Mouse (Mus musculus) stomach, embryonic 14.5 days (tissue): ENCODE measurements around the gene Prox1. TPM values are rescaled to one million over a fixed set of nuclear protein-coding genes. Genes with fewer than 3 reads are reported as not detected.

Source experiments
- ATAC-seq: fragments of 200-750 bp; cut with Nextera tagmentation; 2 replicates; pipeline ENCODE4 v1.8.0; 2017; ENCODE audit warnings: low read depth, moderate TSS enrichment; ENCODE audit not compliant: insufficient number of reproducible peaks, insufficient read depth, low FRiP score
- H3K27ac ChIP-seq: fragments of 300-500 bp; sonication (generic); 2 replicates; pipeline ENCODE4 v1.5.1; 2014; ENCODE audit warnings: mild to moderate bottlenecking, low read length, moderate library complexity, mixed read lengths
- H3K27me3 ChIP-seq: fragments of 300-500 bp; sonication (generic); 2 replicates; pipeline ENCODE4 v1.6.1; 2014; ENCODE audit warnings: low read length, control low read depth, mixed read lengths; ENCODE audit not compliant: control insufficient read depth, insufficient read depth
- H3K36me3 ChIP-seq: fragments of 300-500 bp; sonication (generic); 2 replicates; pipeline ENCODE4 v1.6.1; 2014; ENCODE audit warnings: mild to moderate bottlenecking, control low read depth, low read length, moderate library complexity, mixed read lengths; ENCODE audit not compliant: control insufficient read depth, insufficient read depth
- H3K4me1 ChIP-seq: fragments of 300-500 bp; sonication (generic); 2 replicates; pipeline ENCODE4 v1.6.1; 2014; ENCODE audit warnings: low read length, control low read depth, mixed read lengths; ENCODE audit not compliant: control insufficient read depth, insufficient read depth
- H3K4me2 ChIP-seq: fragments of 300-500 bp; sonication (generic); replicated peaks from 2 replicates; pipeline ENCODE4 v1.6.1; 2014; ENCODE audit warnings: low read depth, low read length, control low read depth
- H3K4me3 ChIP-seq: fragments of 300-500 bp; sonication (generic); 2 replicates; pipeline ENCODE4 v1.5.1; 2014; ENCODE audit warnings: low read depth, low read length, control low read depth
- H3K9ac ChIP-seq: fragments of 300-500 bp; sonication (generic); replicated peaks from 2 replicates; pipeline ENCODE4 v1.6.1; 2014; ENCODE audit warnings: low read depth, mild to moderate bottlenecking, control low read depth, low read length, moderate library complexity, mixed read lengths
- H3K9me3 ChIP-seq: fragments of 300-500 bp; sonication (generic); 2 replicates; pipeline ENCODE4 v1.6.1; 2016; ENCODE audit warnings: low read depth, low read length, control low read depth; ENCODE audit not compliant: control insufficient read depth
- WGBS: fragments of 180-500 bp; shearing (Covaris S2); extraction: QIAGEN DNeasy Blood & Tissue Kit; methylation state at CpG from one replicate; pipeline ENCODE4 v1.1.7; 2014; 5-methylcytosine and 5-hydroxymethylcytosine counted together
- polyA plus RNA-seq: library from polyadenylated mRNA; unstranded; fragments of >200 nt; fragmentation: Nextera tagmentation; extraction: Ambion mirVana; gene quantifications from 2 replicates; pipeline ENCODE4 v1.2.1, GENCODE M21; 2014

The Prox1 gene
- polyA plus RNA-seq, 1 experiment from 2014 or later = 1.3 TPM

GRCm38 (mm10) chr1:190200996-190201395, 30.5 kb upstream of the Prox1 start:
- no peak overlapping the region for H3K27ac ChIP-seq
- no peak overlapping the region for H3K4me3 ChIP-seq
- H3K36me3 ChIP-seq = no peaks in the 10 kb centered on the region
- no peak for ATAC-seq
- H3K4me1 ChIP-seq = no peaks in the 10 kb centered on the region
- no peaks in the 10 kb centered on the region for H3K27me3 ChIP-seq
- H3K9ac ChIP-seq = no peak overlapping the region
- H3K9me3 ChIP-seq = no peaks in the 10 kb centered on the region
- WGBS = 94% methylated on average over 4 of the region's 4 CpGs
- H3K4me2 ChIP-seq = no peak overlapping the region

GRCm38 (mm10) chr1:190198247-190198646, 27.7 kb upstream of the Prox1 start:
- Histone ChIP-seq H3K9ac (no peak overlapping the region), H3K4me3 (no peak overlapping the region), H3K4me1 (no peaks in the 10 kb centered on the region), H3K27ac (no peak overlapping the region), H3K27me3 (no peaks in the 10 kb centered on the region), H3K9me3 (no peaks in the 10 kb centered on the region), H3K4me2 (no peak overlapping the region), H3K36me3 (no peaks in the 10 kb centered on the region)
- ATAC-seq = no peak
- WGBS = 86% methylated on average over 2 of the region's 2 CpGs

GRCm38 (mm10) chr1:190192011-190192410, 21.5 kb upstream of the Prox1 start:
- Histone ChIP-seq H3K27ac (no peak overlapping the region), H3K27me3 (no peaks in the 10 kb centered on the region), H3K4me1 (0 out of 2 replicates have a peak, but pooled peaks cover 4% of the 10 kb centered on the region), H3K9ac (no peak overlapping the region), H3K9me3 (no peaks in the 10 kb centered on the region), H3K4me3 (no peak overlapping the region), H3K36me3 (no peaks in the 10 kb centered on the region), H3K4me2 (no peak overlapping the region)
- 85% methylated on average over 13 of the region's 13 CpGs for WGBS
- no peak for ATAC-seq

GRCm38 (mm10) chr1:190190231-190190965, 19.9 kb upstream of the Prox1 start:
- Histone ChIP-seq H3K9me3 (no peaks in the 10 kb centered on the region), H3K4me3 (no peak overlapping the region), H3K27me3 (no peaks in the 10 kb centered on the region), H3K27ac (no peak overlapping the region), H3K4me1 (0 out of 2 replicates have a peak, but pooled peaks cover 4% of the 10 kb centered on the region), H3K4me2 (no peak overlapping the region), H3K9ac (no peak overlapping the region), H3K36me3 (no peaks in the 10 kb centered on the region)
- no peak for ATAC-seq
- 14% methylated on average over 10 of the region's 10 CpGs for WGBS

GRCm38 (mm10) chr1:190189125-190189524, 18.6 kb upstream of the Prox1 start:
- H3K27ac ChIP-seq = no peak overlapping the region
- no peaks in the 10 kb centered on the region for H3K9me3 ChIP-seq
- no peaks in the 10 kb centered on the region for H3K36me3 ChIP-seq
- no peak overlapping the region for H3K4me3 ChIP-seq
- WGBS = 74% methylated on average over 2 of the region's 2 CpGs
- no peaks in the 10 kb centered on the region for H3K27me3 ChIP-seq
- no peak overlapping the region for H3K9ac ChIP-seq
- no peak for ATAC-seq
- no peak overlapping the region for H3K4me2 ChIP-seq
- 0 out of 2 replicates have a peak, but pooled peaks cover 4% of the 10 kb centered on the region for H3K4me1 ChIP-seq

- H3K27me3 ChIP-seq = no peaks in the 10 kb centered on the region
- no peak for ATAC-seq
- 0 out of 2 replicates have a peak, but pooled peaks cover 4% of the 10 kb centered on the region for H3K4me1 ChIP-seq
- no peaks in the 10 kb centered on the region for H3K9me3 ChIP-seq
- no peak overlapping the region for H3K4me3 ChIP-seq
- 89% methylated on average over 4 of the region's 4 CpGs for WGBS
- no peak overlapping the region for H3K9ac ChIP-seq
- H3K36me3 ChIP-seq = no peaks in the 10 kb centered on the region
- no peak overlapping the region for H3K27ac ChIP-seq
- no peak overlapping the region for H3K4me2 ChIP-seq
Observed at GRCm38 (mm10) chr1:190186336-190186735, 15.8 kb upstream of the Prox1 start.

GRCm38 (mm10) chr1:190185284-190185683, 14.8 kb upstream of the Prox1 start:
- no peak overlapping the region for H3K27ac ChIP-seq
- no peak overlapping the region for H3K4me2 ChIP-seq
- no peak overlapping the region for H3K4me3 ChIP-seq
- H3K4me1 ChIP-seq = no peaks in the 10 kb centered on the region
- H3K36me3 ChIP-seq = no peaks in the 10 kb centered on the region
- ATAC-seq = no peak
- H3K27me3 ChIP-seq = no peaks in the 10 kb centered on the region
- H3K9ac ChIP-seq = no peak overlapping the region
- WGBS = 65% methylated on average over 10 of the region's 10 CpGs
- H3K9me3 ChIP-seq = no peaks in the 10 kb centered on the region

- Histone ChIP-seq H3K36me3 (no peaks in the 10 kb centered on the region), H3K27ac (no peak overlapping the region), H3K4me3 (no peak overlapping the region), H3K27me3 (no peaks in the 10 kb centered on the region), H3K4me1 (no peaks in the 10 kb centered on the region), H3K4me2 (no peak overlapping the region), H3K9ac (no peak overlapping the region), H3K9me3 (no peaks in the 10 kb centered on the region)
- 94% methylated on average over 4 of the region's 4 CpGs for WGBS
- no peak for ATAC-seq
Observed at GRCm38 (mm10) chr1:190183574-190183973, 13.1 kb upstream of the Prox1 start.

GRCm38 (mm10) chr1:190181765-190182164, 11.3 kb upstream of the Prox1 start:
- no peaks in the 10 kb centered on the region for H3K4me1 ChIP-seq
- no peak overlapping the region for H3K27ac ChIP-seq
- no peak overlapping the region for H3K4me3 ChIP-seq
- ATAC-seq = no peak
- H3K36me3 ChIP-seq = no peaks in the 10 kb centered on the region
- H3K4me2 ChIP-seq = no peak overlapping the region
- no peak overlapping the region for H3K9ac ChIP-seq
- H3K27me3 ChIP-seq = no peaks in the 10 kb centered on the region
- 76% methylated on average over 7 of the region's 7 CpGs for WGBS
- no peaks in the 10 kb centered on the region for H3K9me3 ChIP-seq
